Mouse (Mus musculus): ENCODE measurements around the gene Tspan12. TPM values are rescaled to one million over a fixed set of nuclear protein-coding genes. Genes with fewer than 3 reads are reported as not detected.
A peak's percentile ranks its signal among the peaks of the same experiment; 100 is the strongest.
"Not testable (repeated sequence)": the region's sequence is repeated elsewhere in the genome, so short reads cannot be mapped to it uniquely, and the experiment has no call there.

Gene Tspan12
- total RNA-seq, 4 experiments from 2014 or later: 64.1 to 69.9 (median 68.6) TPM

DNA sequence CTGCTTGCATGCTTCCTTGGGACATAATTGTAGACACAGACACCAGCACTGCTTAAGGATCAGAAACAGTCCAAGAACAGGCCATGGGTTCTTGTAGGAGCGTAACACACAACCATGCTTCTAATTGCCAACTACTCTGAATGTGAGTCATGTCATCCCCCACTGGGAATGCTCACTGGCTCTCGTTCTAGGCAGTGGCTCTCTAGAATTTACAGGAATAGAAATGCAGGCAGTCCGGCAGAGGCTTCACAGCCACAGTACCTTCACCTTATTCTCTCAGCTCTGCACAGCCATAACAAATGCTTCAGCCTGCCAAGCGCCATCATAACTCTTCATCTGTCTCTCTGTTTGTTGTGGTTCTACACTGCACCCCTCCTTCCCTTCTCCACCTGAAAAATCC is 23.9 kb downstream of the Tspan12 start:
- no peak for DNase-seq (ENCODE audit: low spot score)

- no peak for DNase-seq (ENCODE audit: low spot score)
Measured at GRCm38 (mm10) chr6:21828001-21828400, 24.3 kb downstream of the Tspan12 start.

GRCm38 (mm10) chr6:21823694-21824093 is 28.6 kb downstream of the Tspan12 start:
- no peak for DNase-seq (ENCODE audit: low spot score)

- DNase-seq (ENCODE audit: low spot score): no peak
Measured at GRCm38 (mm10) chr6:21823281-21823680, 29.0 kb downstream of the Tspan12 start.

- no peak for DNase-seq (ENCODE audit: low spot score)
Measured at GRCm38 (mm10) chr6:21822721-21823134, 29.6 kb downstream of the Tspan12 start.

GRCm38 (mm10) chr6:21818107-21818807 is 34.1 kb downstream of the Tspan12 start:
- DNase-seq (ENCODE audit: low spot score): no peak

GRCm38 (mm10) chr6:21806005-21806404 is 46.3 kb downstream of the Tspan12 start:
- DNase-seq (ENCODE audit: low spot score): no peak

DNA sequence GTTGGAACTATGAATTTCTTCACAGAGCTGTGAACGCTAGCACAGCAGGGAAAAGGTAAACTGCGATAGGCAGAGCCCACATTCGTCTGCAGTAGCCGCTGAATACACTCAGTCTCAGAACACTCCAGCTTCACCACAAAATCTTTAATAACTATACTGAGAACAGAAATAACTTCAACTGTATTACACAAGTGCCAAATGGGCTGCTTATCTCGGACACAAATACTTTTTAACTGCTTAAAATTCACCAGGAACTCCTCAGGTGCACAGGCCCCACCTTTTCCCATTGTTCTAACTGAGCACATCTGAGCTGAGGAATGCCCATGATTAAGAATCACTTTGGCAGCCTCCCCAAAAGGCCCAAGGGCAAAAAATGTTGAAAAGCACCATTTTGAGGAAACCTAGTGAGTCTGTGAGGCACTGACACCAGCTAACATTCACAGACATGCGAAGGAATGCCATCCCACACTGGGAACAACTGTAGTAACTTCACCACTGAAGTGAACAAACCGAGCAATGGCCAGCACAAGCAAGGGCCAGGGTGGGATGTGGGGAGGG is 47.2 kb downstream of the Tspan12 start:
- DNase-seq (ENCODE audit: low spot score): no peak

DNA sequence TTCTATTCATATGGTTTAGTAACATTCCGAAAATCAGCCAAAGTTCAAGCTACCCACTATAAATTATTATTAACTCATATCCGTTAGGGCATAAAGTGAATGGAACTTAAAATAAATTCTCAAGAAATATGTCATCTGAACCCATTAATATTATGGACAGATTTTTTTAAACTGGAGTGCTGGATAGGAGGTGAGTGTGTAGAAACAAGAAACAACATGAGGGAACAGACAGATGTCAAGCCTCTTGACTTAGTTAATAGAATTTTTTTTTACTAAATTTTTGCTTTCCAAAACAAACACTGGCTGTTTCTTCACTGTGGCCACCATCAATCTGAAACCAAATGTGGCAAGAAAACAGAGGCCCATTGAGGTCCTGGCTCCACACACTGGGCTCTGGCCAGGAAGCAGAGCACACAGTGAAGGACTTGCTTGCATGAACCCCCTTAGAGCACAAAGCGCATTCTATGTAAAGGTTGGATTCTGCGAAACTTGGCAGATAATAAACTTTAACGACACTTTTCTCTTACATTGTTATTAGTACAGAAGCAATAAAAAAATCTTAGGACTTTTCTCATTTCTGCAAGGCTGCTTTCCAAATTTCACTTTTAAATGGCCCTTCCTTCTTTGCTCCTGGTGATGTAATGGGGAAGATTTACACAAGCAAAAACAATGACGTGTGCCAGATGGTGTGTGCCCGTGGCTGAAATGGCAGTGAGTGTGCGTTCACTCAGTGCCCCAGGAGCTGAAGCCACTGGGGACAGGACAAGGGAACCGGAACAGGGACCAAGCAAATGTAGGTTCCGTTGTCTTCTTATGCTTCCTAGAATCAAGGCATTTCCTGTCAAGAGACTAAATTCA is 48.6 kb downstream of the Tspan12 start:
- DNase-seq (ENCODE audit: low spot score): peak; percentile 6

DNA sequence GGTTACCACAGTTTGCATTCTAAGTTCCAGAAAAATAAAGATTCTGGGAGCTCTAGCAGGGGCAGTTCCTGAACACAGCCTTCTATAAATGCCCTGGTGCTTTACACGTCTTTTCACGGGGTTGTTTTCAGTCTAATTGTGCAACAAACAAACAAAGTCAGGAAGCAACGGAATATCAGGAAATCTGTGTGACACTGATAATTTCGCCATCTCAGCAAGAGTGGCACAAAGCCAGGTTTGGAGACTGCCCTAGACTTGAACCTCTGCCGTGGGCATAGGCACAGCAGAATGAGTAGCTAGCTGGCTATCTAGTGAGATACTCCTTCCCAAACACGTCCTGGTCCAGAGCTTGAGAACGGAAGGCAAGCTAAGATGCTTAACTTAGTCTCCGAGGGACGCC is 53.7 kb downstream of the Tspan12 start:
- peak; percentile 58 for DNase-seq (ENCODE audit: low spot score)

DNA sequence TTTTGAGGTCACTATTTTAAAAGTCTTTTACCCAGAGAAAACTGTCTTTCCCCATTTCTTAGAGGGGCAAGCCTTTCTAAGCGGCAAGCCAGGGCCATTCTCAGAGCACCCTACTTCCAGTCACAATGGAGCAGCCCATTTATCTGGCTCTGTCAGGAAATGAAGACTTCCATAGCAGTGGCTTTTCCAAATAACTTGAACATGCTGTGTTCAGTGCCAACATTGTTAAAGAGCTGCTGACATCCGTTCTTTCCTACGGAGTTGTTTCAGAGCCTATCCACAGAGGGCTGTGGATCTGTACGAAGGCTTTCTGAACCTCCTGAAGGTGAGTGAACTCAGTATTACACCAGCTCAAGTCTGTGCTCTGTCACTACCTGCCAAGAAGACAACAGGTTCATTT is 55.2 kb downstream of the Tspan12 start:
- DNase-seq (ENCODE audit: low spot score): peak; percentile 63

GRCm38 (mm10) chr6:21796413-21796812 is 55.9 kb downstream of the Tspan12 start:
- no peak for DNase-seq (ENCODE audit: low spot score)

- DNase-seq (ENCODE audit: low spot score): no peak
Measured at GRCm38 (mm10) chr6:21795410-21795809, 56.9 kb downstream of the Tspan12 start.

GRCm38 (mm10) chr6:21795072-21795407 is 57.3 kb downstream of the Tspan12 start:
- peak; percentile 68 for DNase-seq (ENCODE audit: low spot score)

- no peak for DNase-seq (ENCODE audit: low spot score)
Measured at GRCm38 (mm10) chr6:21794337-21795071, 57.8 kb downstream of the Tspan12 start.

GRCm38 (mm10) chr6:21791307-21791706 is 61.0 kb downstream of the Tspan12 start:
- no peak for DNase-seq (ENCODE audit: low spot score)

GRCm38 (mm10) chr6:21790550-21791086 is 61.7 kb downstream of the Tspan12 start:
- DNase-seq (ENCODE audit: low spot score): no peak

DNA sequence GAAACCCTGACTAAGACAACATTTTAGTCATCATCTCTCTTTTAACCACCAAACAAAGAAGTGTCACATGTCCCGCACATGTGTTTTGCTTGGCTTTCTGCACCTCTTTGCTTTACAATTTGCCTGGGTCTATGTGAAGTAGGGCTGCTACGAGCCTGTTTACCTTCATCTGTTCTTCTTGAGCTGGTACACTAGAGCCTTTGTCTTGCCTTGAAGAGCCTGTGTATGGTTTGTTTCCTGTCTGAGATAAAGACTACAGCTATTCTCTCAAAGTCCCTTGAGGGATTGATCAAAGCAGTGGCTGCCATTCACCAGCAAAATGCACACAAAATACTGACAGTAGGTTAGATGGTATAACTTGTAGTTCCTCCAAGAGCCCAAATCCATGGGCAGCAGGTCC is 62.3 kb downstream of the Tspan12 start:
- DNase-seq (ENCODE audit: low spot score): no peak

DNA sequence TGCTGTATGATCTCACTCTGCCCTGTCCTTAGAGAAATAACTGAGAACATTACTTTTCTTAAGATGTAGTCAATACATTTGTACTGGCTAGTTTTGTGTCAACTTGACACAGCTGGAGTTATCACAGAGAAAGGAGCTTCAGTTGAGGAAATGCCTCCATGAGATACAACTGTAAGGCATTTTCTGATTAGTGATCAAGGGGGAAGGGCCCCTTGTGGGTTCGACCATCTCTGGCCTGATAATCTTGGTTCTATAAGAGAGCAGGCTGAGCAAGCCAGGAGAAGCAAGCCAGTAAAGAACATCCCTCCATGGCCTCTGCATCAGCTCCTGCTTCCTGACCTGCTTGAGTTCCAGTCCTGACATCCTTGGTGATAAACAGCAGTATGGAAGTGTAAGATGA is 62.7 kb downstream of the Tspan12 start:
- not testable (repeated sequence) for DNase-seq (ENCODE audit: low spot score)

DNA sequence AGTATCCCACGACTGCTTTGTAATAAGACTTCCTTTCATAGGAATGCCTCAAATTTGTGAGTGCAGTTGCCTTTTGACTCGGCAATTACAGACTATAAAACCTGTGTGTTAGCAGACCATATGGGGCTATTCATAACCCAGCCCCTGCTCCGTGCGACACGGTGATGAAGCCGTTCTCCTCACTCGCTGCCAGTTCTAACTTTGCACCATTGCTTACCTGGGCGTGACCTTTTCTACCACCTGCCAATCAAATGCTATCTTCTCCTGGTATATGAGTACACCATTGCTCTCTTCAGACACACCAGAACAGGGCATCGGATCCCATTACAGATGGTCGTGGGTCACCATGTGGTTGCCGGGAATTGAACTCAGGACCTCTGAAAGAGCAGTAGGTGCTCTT is 64.6 kb downstream of the Tspan12 start:
- DNase-seq (ENCODE audit: low spot score): no peak

GRCm38 (mm10) chr6:21787274-21787673 is 65.0 kb downstream of the Tspan12 start:
- no peak for DNase-seq (ENCODE audit: low spot score)

Measured in heart, adult 8-10 months (tissue).